Mouse (Mus musculus) neutrophil, adult 5-6 weeks (primary cell): ENCODE data around the gene Spcs3. TPM values are rescaled to one million over a fixed set of nuclear protein-coding genes. Genes with fewer than 3 reads are reported as not detected.
"Not testable (repeated sequence)": the region's sequence is repeated elsewhere in the genome, so short reads cannot be mapped to it uniquely, and the experiment has no call there.

Source experiments
- ATAC-seq: fragments of 151-379, 151-347 bp; 2 replicates; pipeline ENCODE4 v1.8.0; 2017; ENCODE audit warnings: mild to moderate bottlenecking, moderate TSS enrichment; ENCODE audit not compliant: insufficient number of reproducible peaks, poor library complexity, low FRiP score, severe bottlenecking; ENCODE audit errors: extremely low read depth
- total RNA-seq: library from RNA; stranded (forward); fragments of 200-1000 nt; gene quantifications from 2 replicates; pipeline ENCODE4 v1.2.3, GENCODE M21; 2017

Spcs3 gene
- 26.6 and 35.5 TPM in 2 replicates for total RNA-seq

DNA sequence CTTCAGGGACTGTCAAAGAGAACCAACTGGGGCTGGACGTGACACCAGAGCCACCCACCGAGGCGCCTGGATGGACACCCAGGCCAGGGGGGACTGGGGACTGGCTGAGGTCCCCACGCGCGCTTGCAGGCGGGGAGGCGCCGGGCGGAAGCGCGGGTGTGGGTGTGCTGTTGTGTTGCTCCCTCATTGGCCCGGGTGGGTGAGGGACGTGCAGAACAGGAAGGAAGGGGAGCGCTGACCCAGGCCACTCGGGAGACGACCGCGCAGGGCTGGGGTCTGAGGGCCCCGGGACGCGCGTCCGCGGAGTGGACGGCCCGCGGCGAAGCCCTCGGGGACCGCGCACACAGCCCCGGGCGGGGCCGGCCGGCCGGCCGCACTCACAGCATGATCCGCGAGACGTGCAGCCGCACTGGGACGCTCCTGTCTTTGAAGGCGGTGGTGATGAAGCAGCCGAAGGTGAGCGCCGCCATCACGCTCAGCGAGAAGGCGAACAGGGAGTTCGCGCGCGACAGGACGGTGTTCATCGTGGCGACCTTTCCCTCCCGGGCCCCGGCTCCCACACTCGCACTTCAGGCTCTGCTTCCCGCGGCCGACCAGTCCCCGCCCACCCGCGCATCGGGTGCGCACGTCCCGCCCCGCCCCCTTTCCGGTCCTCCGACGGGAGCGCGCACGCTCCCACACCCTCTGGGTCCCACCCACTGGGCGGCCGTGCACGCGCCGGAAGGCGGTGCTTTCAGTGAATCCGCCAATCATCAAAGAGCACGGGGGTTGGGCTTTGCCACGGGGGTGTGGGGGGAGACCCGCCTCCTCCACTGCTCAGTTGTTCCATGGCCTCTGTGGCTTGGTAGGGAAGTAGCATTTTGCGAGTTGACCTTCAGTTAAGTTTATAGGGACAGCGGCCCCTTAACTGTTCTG, at the start of gene Spcs3, which contains the start of gene Asb5:
Gene Spcs3, minus strand, starts transcription at position 617 of the 915 bp plus-strand sequence.
Gene Asb5, plus strand, starts transcription at position 199 of the 915 bp plus-strand sequence.
- ATAC-seq, result peak; percentile 96

DNA sequence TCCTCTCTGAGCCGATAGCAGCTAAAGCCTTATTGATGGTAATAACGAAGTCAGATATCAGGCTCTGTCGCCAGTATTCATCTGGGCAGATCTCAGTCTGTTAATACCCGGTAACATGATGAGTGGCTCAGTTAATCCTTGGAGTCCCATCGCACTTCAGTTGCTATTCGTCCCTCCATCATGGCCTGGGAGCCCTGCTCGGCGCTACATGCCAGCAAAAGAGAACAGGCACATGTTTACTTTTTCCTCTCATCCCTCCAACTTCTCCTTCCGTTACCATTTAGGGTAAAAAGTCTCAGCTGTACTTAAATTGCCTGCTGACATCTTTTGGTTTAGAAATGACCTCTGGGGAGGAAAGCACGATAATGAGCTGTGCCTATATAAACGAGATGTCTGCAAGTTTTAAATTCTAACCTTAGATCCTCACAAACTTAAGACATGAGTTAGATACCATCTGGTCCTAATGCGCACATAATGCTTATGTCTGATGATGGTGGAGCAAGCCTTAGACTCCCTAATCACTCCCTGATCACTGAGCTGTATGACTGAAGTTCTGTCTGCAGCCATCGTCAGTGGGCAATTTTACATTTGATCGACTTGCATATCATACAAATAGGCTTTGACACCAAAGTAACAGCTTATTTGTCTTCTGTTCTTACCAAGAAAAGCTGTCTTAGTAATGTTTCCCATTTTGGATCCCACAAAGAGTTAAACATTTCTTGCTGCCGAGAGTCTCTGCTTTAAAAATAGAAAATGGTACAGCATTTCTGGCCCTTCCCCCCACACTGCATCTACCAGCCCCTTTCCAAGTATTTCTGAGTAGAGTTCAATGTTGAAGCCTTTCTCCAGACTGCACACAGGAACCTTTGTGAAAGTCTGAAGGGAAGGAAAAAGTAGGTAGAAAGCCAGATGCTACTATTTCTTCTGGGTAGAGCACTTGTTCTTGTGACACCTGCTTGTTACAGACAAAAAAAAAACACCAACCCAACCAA, 41.1 kb upstream of the Spcs3 start:
- no peak for ATAC-seq

DNA sequence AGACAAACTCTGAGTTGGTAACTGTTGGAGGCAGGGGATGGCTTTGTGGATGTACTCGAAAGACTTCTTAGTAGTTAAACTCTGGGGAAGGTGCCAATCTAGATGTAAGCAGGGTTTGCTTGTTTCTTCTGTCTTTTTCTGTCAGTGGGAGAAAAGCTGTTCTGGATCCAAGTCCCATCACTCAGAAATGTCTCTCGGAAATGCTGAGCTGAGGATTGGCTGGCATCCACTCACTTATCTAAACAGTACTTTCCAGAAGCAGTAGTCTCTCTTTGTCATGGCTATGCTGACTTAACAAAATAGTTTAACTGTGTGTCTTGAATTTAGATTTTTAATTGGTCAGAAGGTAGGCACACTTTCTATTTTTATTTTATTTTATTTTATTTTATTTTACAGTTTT, 37.4 kb upstream of the Spcs3 start:
- ATAC-seq, result no peak

DNA sequence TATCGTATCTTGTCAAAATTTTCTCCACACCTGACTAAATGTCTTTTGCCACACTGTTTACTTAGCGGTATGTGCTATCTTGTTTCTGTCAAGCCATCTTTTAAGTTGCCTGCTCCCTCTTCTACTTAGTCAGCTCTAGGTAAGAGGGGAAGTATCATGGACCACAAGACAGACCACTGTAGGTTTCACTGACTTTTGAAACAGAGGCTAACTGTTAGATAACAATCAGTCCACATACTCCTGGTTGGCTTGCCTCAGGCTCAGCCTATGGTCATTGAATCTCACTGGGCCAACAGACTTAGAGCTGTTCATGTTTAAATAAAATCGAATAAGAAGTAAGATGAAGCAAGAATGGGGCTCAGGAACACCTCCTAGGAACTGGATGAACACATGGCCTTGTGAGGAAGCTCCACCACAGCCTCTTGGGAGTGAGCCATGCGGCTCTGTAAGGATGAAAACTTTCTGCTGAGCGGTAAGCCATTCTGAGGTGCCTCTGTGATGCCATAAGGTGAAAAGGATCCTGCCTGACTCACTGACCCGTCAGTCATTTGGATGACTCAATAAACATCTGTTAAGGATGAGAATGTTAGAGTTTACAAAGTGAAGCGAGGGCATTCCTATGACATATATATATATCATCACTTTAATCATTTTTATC, 35.9 kb upstream of the Spcs3 start:
- ATAC-seq, result no peak

DNA sequence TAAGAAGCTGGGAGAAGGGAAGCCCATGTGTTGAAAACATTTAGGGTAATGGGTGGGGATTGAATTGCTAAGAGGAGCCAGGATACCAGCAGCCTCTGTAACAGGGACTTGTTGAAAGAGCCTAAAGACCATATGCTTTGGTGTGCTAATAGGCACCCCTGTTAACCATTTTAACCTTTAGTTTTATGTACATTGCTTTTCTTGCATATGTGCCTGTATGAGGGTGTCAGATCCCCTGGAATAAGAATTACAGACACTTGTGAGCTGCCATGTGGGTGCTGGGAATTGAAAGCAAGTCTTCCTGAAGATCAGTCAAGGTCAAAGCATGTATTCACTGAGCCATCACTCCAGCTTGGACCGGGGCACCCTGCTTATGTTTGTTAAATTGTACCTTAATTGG, 35.4 kb upstream of the Spcs3 start:
- no peak for ATAC-seq

DNA sequence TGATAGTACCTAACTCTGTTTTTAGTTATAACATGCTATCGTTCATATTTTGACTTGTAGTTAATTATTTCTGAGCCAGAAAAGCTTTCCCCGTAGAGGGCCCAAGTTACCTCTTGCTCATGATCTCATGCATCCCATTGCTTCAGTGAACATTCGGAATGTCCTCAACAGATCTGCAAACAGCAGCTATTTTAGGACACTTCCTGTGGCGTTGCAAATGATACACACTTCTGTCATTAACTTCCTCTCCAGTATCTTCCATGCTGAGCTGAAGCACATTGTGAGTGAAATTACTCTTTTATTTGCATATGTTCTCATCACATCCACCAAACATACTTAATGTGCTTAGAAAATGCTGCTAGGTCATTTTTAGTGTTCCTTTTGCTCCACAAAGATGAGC, 32.3 kb upstream of the Spcs3 start:
- ATAC-seq, result no peak

DNA sequence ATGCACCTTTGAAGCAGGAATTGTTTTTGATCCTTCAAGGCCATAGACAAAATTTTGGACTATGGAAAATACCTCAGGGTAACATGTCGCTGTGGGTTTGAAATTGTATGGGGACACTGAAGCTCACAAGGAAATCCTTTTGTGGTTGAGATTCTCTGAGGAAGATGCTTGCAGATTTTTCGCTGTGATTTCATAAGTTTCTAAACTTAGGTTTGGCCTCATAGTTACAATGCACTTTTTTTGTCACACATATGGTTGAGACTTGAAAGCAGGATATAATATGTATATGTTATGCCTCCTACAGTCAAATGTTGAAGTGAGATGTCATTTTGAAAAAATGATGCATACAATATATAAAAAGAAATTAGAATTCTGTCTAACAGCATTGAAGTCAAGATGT, 25.1 kb upstream of the Spcs3 start:
- no peak for ATAC-seq

DNA sequence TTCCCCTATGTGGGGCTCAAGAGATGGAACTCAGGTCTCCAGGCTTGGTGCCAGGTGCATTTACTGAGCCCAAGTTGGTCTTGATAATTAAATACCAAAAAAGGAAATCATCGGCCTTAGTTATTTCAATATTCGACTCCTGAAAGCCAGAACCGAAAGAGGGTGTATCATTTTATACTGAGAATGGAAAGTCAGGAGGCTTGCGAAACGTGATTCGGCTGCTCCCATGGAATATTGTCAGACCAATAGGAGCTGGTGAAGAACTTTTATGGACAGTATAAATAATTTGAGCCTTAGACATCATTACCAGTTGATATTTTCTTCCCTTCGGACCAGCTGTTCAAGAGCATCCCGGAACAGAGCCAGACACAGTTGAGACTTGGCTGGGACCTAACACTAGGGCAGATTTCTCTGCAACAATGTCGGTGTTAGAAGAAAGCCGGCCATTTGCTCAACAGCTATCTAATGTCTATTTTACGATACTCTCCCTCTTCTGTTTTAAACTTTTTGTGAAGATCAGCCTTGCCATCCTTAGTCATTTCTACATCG, 20.3 kb upstream of the Spcs3 start:
- ATAC-seq, result no peak

DNA sequence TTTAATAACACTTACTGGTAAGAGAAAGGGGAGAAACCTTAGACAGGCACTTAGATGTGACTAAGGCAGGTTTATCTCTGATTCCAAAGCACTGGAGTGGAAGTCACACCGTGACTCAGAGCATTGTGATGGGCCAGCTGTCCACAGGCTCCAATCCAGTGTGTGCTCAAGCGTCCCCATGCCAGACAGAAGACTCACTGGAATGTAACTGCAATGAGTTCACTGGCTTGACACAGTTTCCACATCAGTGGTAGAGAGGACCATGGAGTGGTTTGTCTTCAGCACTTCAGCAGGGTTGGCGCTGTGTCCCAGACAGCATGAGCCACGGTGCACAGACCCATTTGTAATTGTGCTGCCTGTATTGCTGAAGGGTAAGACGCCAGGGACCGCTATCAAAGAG, 18.6 kb upstream of the Spcs3 start:
- ATAC-seq, result no peak

DNA sequence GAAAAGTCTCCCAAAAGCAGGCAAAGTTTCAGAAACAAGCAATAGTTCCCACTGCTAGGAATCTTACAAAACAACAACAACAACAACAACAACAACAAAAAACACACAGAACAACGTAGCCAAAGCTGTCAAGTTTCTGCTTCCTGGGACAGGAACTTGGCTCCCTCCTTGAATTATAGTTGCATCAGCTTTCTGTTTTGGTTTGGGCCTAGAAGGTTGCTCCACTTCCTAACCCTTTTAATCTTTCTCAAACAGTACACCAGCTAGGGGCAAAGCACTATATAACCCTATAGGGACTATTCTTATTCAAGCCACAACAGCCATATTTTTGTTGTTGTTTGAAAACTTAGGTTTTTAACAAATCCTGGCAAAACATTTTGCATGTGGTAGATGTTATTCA, 11.5 kb upstream of the Spcs3 start:
- ATAC-seq, result no peak

DNA sequence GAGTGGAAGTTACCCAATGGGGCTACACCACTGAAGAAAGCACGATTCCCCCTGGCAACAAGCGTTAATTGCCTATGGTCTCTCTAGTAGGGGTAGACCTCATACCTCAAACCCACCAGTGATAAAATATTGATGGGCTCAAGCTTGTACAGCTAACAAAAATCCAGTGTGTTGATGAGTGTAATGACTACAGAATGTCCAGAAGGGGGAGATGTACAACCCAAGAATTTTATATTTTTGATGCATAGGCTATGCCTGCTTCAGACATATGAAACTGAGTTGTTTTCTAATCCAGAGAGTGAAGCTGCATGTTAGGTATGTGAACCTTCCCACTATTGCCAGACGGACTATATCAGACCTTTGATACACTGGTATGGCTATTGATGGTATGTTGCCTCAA, 7.5 kb upstream of the Spcs3 start:
- ATAC-seq, result 0 out of 2 replicates have a peak, but pooled peaks have one; percentile 61

DNA sequence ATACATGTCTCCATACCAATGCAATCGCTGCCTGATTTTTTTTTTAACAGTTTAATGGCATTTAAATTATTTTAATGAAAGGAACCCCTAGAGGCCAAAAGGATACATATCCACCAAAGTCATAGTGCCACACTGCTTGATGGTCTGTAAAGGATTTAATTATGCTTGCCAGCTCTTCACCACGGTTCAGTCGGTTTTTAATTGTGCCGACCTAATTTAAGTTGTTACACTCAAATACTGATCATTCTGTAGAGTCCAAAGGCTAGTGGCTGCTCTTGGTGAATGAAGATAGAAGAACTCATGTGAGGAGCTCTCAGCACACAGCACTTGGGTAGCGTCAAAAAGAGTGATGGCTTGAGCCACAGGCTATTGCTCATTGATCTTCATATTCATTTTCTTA, 5.4 kb upstream of the Spcs3 start:
- no peak for ATAC-seq

DNA sequence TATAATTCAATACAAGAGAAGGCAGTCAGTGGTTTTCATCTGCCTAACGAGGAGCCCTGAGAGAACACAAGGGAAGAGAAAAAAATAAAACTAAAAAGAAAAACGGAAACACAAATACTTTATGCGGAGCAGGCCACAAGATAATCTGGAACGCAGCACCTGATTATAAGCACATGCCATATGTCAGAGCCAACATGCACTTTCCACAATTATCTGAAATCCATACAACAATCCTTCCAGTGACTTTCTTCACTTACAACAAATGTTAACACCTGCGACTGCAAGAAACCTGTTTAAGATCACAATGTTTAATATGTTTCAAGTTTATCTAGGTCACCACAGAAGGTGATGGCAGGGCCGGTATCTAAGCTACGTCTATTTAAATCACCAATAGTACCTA, 1.2 kb downstream of the Spcs3 start:
- no peak for ATAC-seq

DNA sequence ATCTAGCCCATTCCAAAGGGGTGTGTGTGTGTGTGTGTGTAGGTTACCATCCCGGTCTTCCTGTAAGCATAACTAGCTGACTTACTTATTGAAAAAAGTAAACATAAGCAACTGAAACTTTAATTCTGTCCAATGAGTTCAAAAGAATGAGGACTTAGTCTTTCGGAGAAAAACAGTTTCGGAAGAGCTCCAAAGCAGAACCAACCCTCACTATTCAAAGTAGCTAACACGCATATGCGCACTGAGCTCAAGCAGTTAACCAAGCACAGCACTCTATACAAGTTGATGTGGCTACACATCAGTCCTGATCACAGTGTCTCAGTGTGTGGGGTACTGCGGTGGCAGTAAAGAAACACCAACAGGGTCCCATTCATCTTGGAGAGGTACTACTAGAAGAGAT, 3.1 kb downstream of the Spcs3 start:
- no peak for ATAC-seq

DNA sequence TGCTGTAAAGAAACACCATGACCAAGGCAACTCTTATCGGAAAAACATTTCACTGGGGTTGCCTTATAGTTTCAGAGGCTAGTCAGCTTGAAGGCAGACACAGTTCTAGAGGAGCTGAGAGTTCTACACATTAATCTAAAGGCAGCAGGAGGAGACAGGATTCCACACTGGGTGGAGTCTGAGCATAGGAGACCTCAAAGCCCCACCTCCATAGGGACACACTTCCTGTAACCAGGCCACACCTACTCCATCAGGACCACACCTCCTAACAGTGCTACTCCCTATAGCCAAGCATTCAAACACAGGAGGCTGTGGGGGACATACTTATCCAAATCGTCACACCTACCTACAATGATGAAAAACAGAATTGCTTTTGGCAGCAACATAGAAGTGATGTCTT, 4.2 kb downstream of the Spcs3 start:
- no peak for ATAC-seq

DNA sequence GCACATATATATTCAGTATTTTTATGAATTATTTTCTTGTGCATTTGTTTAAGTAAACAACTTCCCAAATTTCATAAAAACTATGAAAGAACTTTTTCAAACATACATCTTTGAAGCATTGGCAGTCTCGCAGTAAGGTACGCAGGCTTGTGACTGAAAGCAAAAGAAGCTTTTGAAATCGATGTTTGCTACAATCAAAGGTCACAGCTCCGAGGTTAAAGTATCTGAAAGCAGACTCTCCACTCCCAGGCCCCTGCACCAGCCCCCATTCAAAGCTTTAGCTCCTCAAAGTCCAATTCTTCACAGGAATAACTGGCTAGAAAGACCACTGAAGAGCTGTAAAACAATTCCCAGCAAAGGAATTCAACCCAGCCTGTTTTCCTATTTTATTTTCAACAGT, 9.3 kb downstream of the Spcs3 start:
- ATAC-seq, result no peak

DNA sequence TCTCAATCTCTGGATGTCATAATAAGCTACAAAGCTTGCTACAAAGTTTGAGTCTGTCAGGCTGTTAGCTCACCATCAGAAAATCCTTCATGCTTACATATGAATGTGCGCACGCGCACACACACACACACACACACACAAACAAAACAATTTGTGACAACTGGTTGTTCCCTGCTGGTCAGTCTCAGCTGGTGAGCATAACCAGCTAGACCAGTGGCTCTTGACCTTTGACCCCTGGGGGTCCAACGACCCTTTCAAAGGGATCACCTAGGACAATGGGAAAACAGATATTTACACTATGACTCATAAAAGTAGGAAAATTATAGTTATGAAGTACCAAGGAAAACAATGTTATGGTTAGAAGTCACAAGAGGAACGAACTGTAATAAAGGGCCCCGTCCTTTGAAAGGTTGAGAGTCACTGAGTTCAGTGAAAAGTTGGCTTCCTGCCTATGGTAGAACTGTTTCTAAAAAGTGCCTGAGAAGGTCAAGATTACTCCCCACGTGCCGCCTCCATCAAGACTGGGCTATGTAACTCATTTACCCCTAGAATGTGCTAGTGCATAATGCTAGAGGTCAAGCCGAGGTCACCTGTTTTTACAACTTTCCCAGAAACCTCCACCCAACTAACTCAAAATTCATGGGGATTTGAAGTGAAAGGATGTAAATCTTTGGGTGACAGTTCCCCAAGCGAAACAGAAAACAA, 10.9 kb downstream of the Spcs3 start:
- no peak for ATAC-seq

DNA sequence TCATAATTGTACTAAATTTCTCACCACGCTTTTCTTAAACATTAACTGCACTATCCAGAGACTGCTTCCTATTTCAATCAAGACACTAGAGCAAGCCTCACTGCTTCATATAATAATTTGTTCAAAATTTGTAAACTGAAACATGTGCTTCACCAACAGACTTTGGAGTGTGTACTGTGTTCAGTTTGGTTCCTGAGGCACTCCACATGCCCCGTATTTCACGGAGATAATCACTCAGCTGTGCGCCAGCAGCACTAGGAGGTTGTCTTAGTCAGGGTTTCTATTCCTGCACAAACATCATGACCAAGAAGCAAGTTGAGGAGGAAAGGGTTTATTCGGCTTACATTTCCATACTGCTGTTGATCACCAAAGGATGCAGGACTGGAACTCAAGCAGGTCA, 17.6 kb downstream of the Spcs3 start:
- ATAC-seq, result not testable (repeated sequence)
